Mouse (Mus musculus) embryo, embryonic 10.5 days (tissue): Measurements from ENCODE around the gene Pprc1.

ENCODE experiments used
- DNase-seq: peaks from one replicate; pipeline ENCODE4 v3.0.0-alpha.2; 2015; ENCODE audit warnings: low spot score

Pprc1 gene

GRCm38 (mm10) chr19:46033911-46034310 is 10.8 kb upstream of the Pprc1 start:
- no peak for DNase-seq

GRCm38 (mm10) chr19:46035971-46036370 is 8.7 kb upstream of the Pprc1 start:
- no peak for DNase-seq

- DNase-seq: no peak
Observed at GRCm38 (mm10) chr19:46036477-46037242, 8.0 kb upstream of the Pprc1 start.

- no peak for DNase-seq
Observed at GRCm38 (mm10) chr19:46037243-46037924, 7.3 kb upstream of the Pprc1 start.

GRCm38 (mm10) chr19:46037925-46038850 is 6.5 kb upstream of the Pprc1 start:
- no peak for DNase-seq

GRCm38 (mm10) chr19:46038851-46039260 is 5.8 kb upstream of the Pprc1 start:
- no peak for DNase-seq

GRCm38 (mm10) chr19:46039478-46039877 is 5.2 kb upstream of the Pprc1 start:
- DNase-seq: peak; percentile 97

GRCm38 (mm10) chr19:46040149-46040902 is 4.4 kb upstream of the Pprc1 start:
- no peak for DNase-seq

- DNase-seq: peak; percentile 46
Observed at GRCm38 (mm10) chr19:46041299-46041932, 3.3 kb upstream of the Pprc1 start.

GRCm38 (mm10) chr19:46041933-46042475 is 2.7 kb upstream of the Pprc1 start:
- peak; percentile 84 for DNase-seq

- peak; percentile 79 for DNase-seq
Observed at GRCm38 (mm10) chr19:46042476-46043011, 2.1 kb upstream of the Pprc1 start.

GRCm38 (mm10) chr19:46043380-46043779 is 1.3 kb upstream of the Pprc1 start:
- DNase-seq: no peak

- DNase-seq: peak; percentile 88
Observed at GRCm38 (mm10) chr19:46044993-46045695, 458 bp downstream of the Pprc1 start, which contains the start of gene Ldb1. Ldb1 (minus strand) TSS chr19:46045214.

GRCm38 (mm10) chr19:46045696-46046311 is 1.1 kb downstream of the Pprc1 start:
- peak; percentile 82 for DNase-seq

- DNase-seq: no peak
Observed at GRCm38 (mm10) chr19:46046621-46047025, 1.9 kb downstream of the Pprc1 start.

GRCm38 (mm10) chr19:46047426-46047825 is 2.7 kb downstream of the Pprc1 start:
- DNase-seq: no peak

GRCm38 (mm10) chr19:46049129-46049528 is 4.4 kb downstream of the Pprc1 start:
- no peak for DNase-seq

GRCm38 (mm10) chr19:46050462-46050861 is 5.8 kb downstream of the Pprc1 start:
- no peak for DNase-seq

GRCm38 (mm10) chr19:46055752-46056387 is 11.2 kb downstream of the Pprc1 start:
- no peak for DNase-seq
